Mouse (Mus musculus) intestine, embryonic 16.5 days (tissue): Measurements from ENCODE around the gene Elp5. TPM values are rescaled to one million over a fixed set of nuclear protein-coding genes. Genes with fewer than 3 reads are reported as not detected.

Source experiments
- ATAC-seq: fragments of 200-750 bp; cut with Nextera tagmentation; 2 replicates; pipeline ENCODE4 v1.8.0; 2017; ENCODE audit warnings: moderate TSS enrichment, moderate library complexity
- H3K27ac ChIP-seq: fragments of 300-500 bp; sonication (generic); 2 replicates; pipeline ENCODE4 v1.5.1; 2014; ENCODE audit warnings: mild to moderate bottlenecking, low read length
- H3K27me3 ChIP-seq: fragments of 300-500 bp; sonication (generic); replicated peaks from 2 replicates; pipeline ENCODE4 v1.6.1; 2014; ENCODE audit warnings: low read length, control low read depth, mixed read lengths; ENCODE audit not compliant: control insufficient read depth, insufficient read depth
- H3K36me3 ChIP-seq: fragments of 300-500 bp; sonication (generic); 2 replicates; pipeline ENCODE4 v1.6.1; 2014; ENCODE audit warnings: low read length, control low read depth; ENCODE audit not compliant: control insufficient read depth, insufficient read depth
- H3K4me1 ChIP-seq: fragments of 300-500 bp; sonication (generic); 2 replicates; pipeline ENCODE4 v1.6.1; 2014; ENCODE audit warnings: low read length, control low read depth, mixed read lengths; ENCODE audit not compliant: control insufficient read depth, insufficient read depth
- H3K4me2 ChIP-seq: fragments of 300-500 bp; sonication (generic); 2 replicates; pipeline ENCODE4 v1.6.1; 2014; ENCODE audit warnings: low read depth, low read length, control low read depth
- H3K4me3 ChIP-seq: fragments of 300-500 bp; sonication (generic); 2 replicates; pipeline ENCODE4 v1.5.1; 2014; ENCODE audit warnings: mild to moderate bottlenecking, low read length
- H3K9ac ChIP-seq: fragments of 300-500 bp; sonication (generic); 2 replicates; pipeline ENCODE4 v1.6.1; 2014; ENCODE audit warnings: low read depth, low read length
- H3K9me3 ChIP-seq: fragments of 300-500 bp; sonication (generic); 2 replicates; pipeline ENCODE4 v1.6.1; 2016; ENCODE audit warnings: low read length, control low read depth; ENCODE audit not compliant: control insufficient read depth
- WGBS: fragments of 180-500 bp; shearing (Covaris S2); extraction: QIAGEN DNeasy Blood & Tissue Kit; methylation state at CpG from one replicate; pipeline ENCODE4 v1.1.7; 2014; 5-methylcytosine and 5-hydroxymethylcytosine counted together
- polyA plus RNA-seq: library from polyadenylated mRNA; unstranded; fragments of >200 nt; fragmentation: Nextera tagmentation; extraction: Ambion mirVana; gene quantifications from 2 replicates; pipeline ENCODE4 v1.2.1, GENCODE M21; 2015

Gene Elp5
- polyA plus RNA-seq, 1 experiment from 2014 or later = 106 TPM

- Histone ChIP-seq H3K4me3 (peak overlapping the region; percentile 53; the same call in 1 of the 2 replicates), H3K36me3 (no peaks in the 10 kb centered on the region; the same call in 1 of the 2 replicates), H3K9ac (0 out of 2 replicates have a peak overlapping the region, but pooled peaks have one; percentile 21), H3K4me2 (peak overlapping the region; percentile 83), H3K27ac (0 out of 2 replicates have a peak overlapping the region, but pooled peaks have one; percentile 53), H3K27me3 (no peaks in the 10 kb centered on the region), H3K4me1 (peaks cover 6% of the 10 kb centered on the region), H3K9me3 (no peaks in the 10 kb centered on the region)
- no peak for ATAC-seq
- 86% methylated on average over 18 of the region's 18 CpGs for WGBS
Measured at GRCm38 (mm10) chr11:69945997-69946891, 36.1 kb downstream of the Elp5 start.

GRCm38 (mm10) chr11:69945216-69945615, 37.1 kb downstream of the Elp5 start:
- Histone ChIP-seq H3K4me3 (no peak overlapping the region), H3K36me3 (no peaks in the 10 kb centered on the region; the same call in 1 of the 2 replicates), H3K27ac (no peak overlapping the region), H3K4me1 (peaks cover 6% of the 10 kb centered on the region), H3K4me2 (no peak overlapping the region), H3K27me3 (no peaks in the 10 kb centered on the region), H3K9me3 (no peaks in the 10 kb centered on the region), H3K9ac (no peak overlapping the region)
- no peak for ATAC-seq
- 76% methylated on average over 13 of the region's 13 CpGs for WGBS

- Histone ChIP-seq H3K4me3 (no peak overlapping the region), H3K9me3 (no peaks in the 10 kb centered on the region), H3K4me1 (peaks cover 23% of the 10 kb centered on the region), H3K27ac (no peak overlapping the region), H3K9ac (no peak overlapping the region), H3K4me2 (no peak overlapping the region), H3K27me3 (0 out of 2 replicates have a peak, but pooled peaks cover 3% of the 10 kb centered on the region), H3K36me3 (no peaks in the 10 kb centered on the region; the same call in 1 of the 2 replicates)
- WGBS = 67% methylated on average over 4 of the region's 4 CpGs
- no peak for ATAC-seq
Measured at GRCm38 (mm10) chr11:69940962-69941361, 41.4 kb downstream of the Elp5 start.

GRCm38 (mm10) chr11:69939731-69940130, 42.6 kb downstream of the Elp5 start:
- Histone ChIP-seq H3K4me2 (no peak overlapping the region), H3K9me3 (no peaks in the 10 kb centered on the region), H3K4me1 (peaks cover 32% of the 10 kb centered on the region), H3K27me3 (0 out of 2 replicates have a peak, but pooled peaks cover 3% of the 10 kb centered on the region), H3K9ac (no peak overlapping the region), H3K27ac (no peak overlapping the region), H3K36me3 (no peaks in the 10 kb centered on the region; the same call in 1 of the 2 replicates), H3K4me3 (no peak overlapping the region)
- ATAC-seq = no peak
- WGBS = 94% methylated on average over 17 of the region's 17 CpGs

- ATAC-seq = no peak
- Histone ChIP-seq H3K27me3 (0 out of 2 replicates have a peak, but pooled peaks cover 3% of the 10 kb centered on the region), H3K4me2 (no peak overlapping the region), H3K4me3 (no peak overlapping the region), H3K27ac (no peak overlapping the region), H3K9ac (no peak overlapping the region), H3K4me1 (peaks cover 35% of the 10 kb centered on the region), H3K36me3 (no peaks in the 10 kb centered on the region; the same call in 1 of the 2 replicates), H3K9me3 (no peaks in the 10 kb centered on the region)
- 68% methylated on average over 5 of the region's 5 CpGs for WGBS
Measured at GRCm38 (mm10) chr11:69939181-69939580, 43.1 kb downstream of the Elp5 start.

GRCm38 (mm10) chr11:69938401-69938979, 43.8 kb downstream of the Elp5 start:
- H3K27ac ChIP-seq = no peak overlapping the region
- 27% methylated on average over 9 of the region's 9 CpGs for WGBS
- no peak for ATAC-seq
- H3K4me1 ChIP-seq = peaks cover 35% of the 10 kb centered on the region
- H3K4me2 ChIP-seq = no peak overlapping the region
- no peaks in the 10 kb centered on the region for H3K9me3 ChIP-seq
- 0 out of 2 replicates have a peak, but pooled peaks cover 3% of the 10 kb centered on the region for H3K27me3 ChIP-seq
- no peak overlapping the region for H3K9ac ChIP-seq
- H3K4me3 ChIP-seq = no peak overlapping the region
- no peaks in the 10 kb centered on the region for H3K36me3 ChIP-seq

GRCm38 (mm10) chr11:69937834-69938233, 44.5 kb downstream of the Elp5 start:
- H3K4me2 ChIP-seq = no peak overlapping the region

GRCm38 (mm10) chr11:69937385-69937784, 44.9 kb downstream of the Elp5 start:
- no peak overlapping the region for H3K4me3 ChIP-seq
- H3K36me3 ChIP-seq = no peaks in the 10 kb centered on the region
- H3K27me3 ChIP-seq = 0 out of 2 replicates have a peak, but pooled peaks cover 3% of the 10 kb centered on the region
- no peak overlapping the region for H3K4me2 ChIP-seq
- 36% methylated on average over 4 of the region's 4 CpGs for WGBS
- 0 out of 2 replicates have a peak overlapping the region, but pooled peaks have one; percentile 22 for H3K9ac ChIP-seq
- 0 out of 2 replicates have a peak overlapping the region, but pooled peaks have one; percentile 46 for H3K27ac ChIP-seq
- no peaks in the 10 kb centered on the region for H3K9me3 ChIP-seq
- H3K4me1 ChIP-seq = peaks cover 35% of the 10 kb centered on the region
- ATAC-seq = no peak

More at GRCm38 (mm10) chr11:69937834-69938233, 44.5 kb downstream of the Elp5 start:
- 0 out of 2 replicates have a peak overlapping the region, but pooled peaks have one; percentile 22 for H3K9ac ChIP-seq
- no peak overlapping the region for H3K4me3 ChIP-seq
- no peaks in the 10 kb centered on the region for H3K9me3 ChIP-seq
- 0 out of 2 replicates have a peak, but pooled peaks cover 3% of the 10 kb centered on the region for H3K27me3 ChIP-seq
- H3K36me3 ChIP-seq = no peaks in the 10 kb centered on the region
- WGBS = 76% methylated on average over 5 of the region's 5 CpGs
- no peak for ATAC-seq
- peaks cover 35% of the 10 kb centered on the region for H3K4me1 ChIP-seq
- 0 out of 2 replicates have a peak overlapping the region, but pooled peaks have one; percentile 46 for H3K27ac ChIP-seq
